Mouse (Mus musculus) heart, postnatal 10 days (tissue): ENCODE data around the gene Atf1. TPM values are rescaled to one million over a fixed set of nuclear protein-coding genes. Genes with fewer than 3 reads are reported as not detected.

ENCODE experiments used
- DNase-seq, 2 experiments: peaks; one replicate each; pipeline ENCODE4 v3.0.0; 2021
- intact Hi-C: fragments of 180-260 bp; cut with DNase I; formaldehyde crosslinking; loops from one replicate; pipeline ENCODE4 v1.15.1; 2025
- total RNA-seq, 2 experiments: library from RNA; stranded (reverse); gene quantifications; 2 replicates each; pipeline ENCODE4 v1.2.3; 2021

Atf1 gene
- 10 to 100 TPM; 45.8 to 52.5 TPM for total RNA-seq

- peak; percentile 93 to 94 for DNase-seq
- intact Hi-C loops: loop anchor here (2.0 kb wide), 2 partner anchors 25 to 189 kb away; partner anchors contain the start of gene Dip2b
These were observed at the start of gene Atf1 for GRCm38 (mm10) chr15:100227663-100228534. TSS of gene Atf1 (plus strand) at chr15:100227819.

GRCm38 (mm10) chr15:100178487-100178886 is 49.1 kb upstream of the Atf1 start:
- intact Hi-C loops: no loop called here
- DNase-seq: no peak

DNA sequence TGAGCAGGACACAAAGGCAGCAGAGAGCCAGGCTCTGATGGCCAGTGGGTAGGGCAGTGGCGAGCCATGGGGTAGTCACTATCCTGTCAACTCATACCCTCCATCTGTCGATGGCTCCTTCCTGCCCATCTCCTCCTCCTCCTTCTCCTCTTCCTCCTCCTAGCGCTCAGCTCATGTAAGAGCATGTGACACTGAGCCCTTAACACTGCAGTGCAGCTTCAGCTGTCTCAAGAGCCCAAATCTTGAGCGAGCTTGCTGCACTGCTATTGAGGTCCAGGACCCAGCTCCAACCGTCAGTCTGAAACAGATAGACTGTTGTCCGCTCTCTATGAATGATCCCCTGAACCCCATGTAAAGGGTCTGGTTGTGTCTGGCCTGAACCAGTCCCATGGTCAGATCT is 47.9 kb upstream of the Atf1 start:
- DNase-seq: no peak
- intact Hi-C loops: no loop called here

GRCm38 (mm10) chr15:100180221-100180620 is 47.4 kb upstream of the Atf1 start:
- intact Hi-C loops: no loop called here
- no peak for DNase-seq

DNA sequence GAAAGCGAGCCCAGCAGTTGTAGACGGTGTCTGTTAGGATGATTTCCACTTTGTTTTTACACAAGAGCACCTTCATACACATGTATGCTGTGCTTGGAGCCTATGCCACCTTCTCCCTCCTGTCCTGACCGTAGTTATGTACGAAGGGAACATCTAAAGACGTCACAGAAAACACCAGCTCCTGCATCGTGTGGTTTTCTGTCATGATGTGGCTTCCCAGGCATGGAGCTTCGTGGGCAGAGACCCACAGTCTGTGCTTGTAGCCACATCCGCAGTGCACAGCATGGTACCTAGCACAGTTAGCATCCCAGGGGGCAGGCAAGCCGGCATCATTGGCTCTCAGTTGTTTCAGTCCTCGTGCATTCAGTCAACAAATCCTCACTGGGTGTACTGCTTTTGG is 45.8 kb upstream of the Atf1 start:
- intact Hi-C loops: no loop called here
- no peak for DNase-seq

DNA sequence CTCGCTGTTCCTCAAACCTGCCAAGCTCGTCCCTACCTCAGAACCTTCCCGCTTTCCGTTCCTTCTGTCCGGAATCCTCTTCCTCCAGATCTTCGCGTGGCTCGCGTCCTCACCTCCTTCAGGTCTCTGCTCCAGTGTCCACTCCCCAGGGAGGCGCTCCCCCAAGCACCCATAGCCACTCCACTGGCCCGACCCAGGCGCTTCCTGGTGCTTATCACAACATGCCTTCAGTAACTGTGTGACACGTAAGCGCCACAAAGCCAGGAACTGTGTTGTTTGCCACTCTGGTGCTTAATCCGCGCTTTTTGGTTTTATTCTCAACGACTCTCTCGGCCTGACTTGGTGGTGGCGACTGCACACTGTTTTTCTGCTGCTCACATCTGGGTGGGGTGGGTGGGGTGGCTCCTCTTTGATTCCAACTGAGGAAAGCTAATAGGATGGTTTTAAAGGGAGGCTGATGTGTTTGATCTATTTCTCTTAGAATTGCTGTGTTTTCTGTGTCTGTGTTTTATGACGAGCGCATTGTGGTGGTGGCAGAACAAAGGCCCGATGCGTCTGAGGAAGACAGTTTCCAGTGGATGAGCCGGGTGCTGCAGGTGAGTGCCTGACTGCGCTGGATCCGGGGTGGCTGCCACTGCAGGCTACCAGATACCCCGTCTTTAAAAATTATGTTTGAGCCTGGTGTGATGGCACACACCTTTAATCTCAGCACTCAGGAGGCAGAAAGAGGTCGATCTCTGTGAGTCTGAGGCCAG is 44.9 kb upstream of the Atf1 start:
- no peak for DNase-seq
- intact Hi-C loops: no loop called here

- intact Hi-C loops: no loop called here
- DNase-seq: no peak
These were observed 44.1 kb upstream of the Atf1 start for GRCm38 (mm10) chr15:100183510-100183909.

DNA sequence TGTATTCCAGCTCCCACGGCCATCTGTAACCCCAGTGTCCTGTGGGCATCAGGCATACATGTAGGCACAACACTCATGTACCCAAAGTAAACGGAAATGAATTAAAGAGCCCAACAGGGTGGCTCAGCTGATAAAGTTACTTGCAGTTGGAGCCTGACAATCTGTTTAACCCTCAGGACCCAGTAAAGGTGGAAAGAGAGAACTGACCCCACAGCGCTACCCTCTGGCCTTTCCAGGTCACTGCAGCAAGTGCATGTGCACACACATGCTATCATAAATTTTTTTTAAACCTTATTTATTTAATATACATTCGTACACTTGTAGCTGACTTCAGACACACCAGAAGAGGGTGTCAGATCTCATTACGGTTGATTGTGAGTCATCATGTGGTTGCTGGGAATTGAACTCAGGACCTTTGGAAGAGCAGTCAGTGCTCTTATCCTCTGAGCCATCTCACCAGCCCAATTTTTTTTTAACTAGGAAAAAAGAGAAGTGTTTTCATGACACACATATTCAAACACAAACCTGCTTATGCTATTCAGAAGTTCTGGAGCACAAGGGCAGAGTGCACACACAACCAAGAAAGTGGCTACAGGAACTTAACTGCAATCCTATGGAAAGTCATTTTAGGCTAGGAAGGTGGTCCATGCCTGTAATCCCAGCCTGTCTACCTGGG is 42.7 kb upstream of the Atf1 start:
- intact Hi-C loops: loop anchor here (5.0 kb wide), 1 partner anchor 163 kb away; no protein-coding TSS in a partner anchor
- DNase-seq: no peak

DNA sequence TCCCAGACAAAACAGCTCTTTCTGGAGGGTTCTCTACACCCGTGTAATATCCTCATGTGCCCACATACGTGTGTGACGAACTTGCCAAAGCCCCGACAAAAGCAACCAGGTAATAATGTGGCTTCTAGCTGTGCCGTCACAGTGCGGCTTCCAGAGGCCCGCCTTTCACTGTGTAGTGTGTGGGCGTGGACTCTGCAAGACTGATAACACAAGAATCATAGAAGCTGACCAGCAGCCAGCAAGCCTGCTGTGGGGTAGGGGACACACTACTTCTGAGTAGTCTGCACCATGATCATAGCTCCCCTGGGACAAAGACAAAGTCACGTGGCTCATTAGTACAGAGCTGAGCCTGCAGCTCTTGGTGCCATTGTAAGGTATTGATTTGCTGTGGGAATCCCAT is 41.4 kb upstream of the Atf1 start:
- no peak for DNase-seq
- intact Hi-C loops: loop anchor here (5.0 kb wide), 1 partner anchor 164 kb away; no protein-coding TSS in a partner anchor

DNA sequence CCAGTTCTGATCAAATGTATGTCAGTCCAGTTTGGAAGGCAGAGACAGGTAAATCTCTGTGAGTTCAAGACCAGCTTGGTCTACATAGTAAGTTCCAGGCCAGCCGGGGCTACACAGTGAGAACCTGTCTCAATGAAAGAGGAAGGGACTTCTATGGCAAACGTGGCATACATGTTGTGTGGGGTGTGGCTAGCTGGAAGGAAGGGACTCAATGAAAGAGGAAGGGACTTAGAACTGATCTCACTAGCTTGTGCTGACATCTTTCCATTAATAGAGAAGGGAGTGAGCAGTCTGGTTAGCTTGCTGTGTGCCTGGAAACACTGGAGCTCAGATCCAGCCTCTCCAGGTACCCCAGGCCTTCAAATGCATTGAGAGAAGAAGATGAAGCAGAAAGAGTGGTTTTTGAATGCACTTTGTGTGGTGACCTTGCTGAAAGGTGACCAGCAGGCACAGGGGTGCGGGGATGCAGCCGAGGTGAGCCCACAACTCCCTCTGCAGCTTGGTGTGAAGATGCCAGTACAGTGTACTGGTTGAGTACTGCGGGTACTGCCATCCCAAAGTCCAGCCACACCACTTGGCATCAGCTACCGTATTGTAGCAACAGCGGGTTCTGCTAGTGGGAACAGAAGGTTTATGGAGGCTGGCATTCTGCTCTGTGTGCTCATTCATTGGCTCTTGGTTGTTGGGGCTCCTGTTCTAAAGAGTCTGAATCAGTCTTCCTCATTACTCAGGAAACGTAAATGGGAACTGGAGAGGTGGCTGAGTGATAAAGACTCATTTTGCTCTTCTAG is 40.5 kb upstream of the Atf1 start:
- DNase-seq: no peak
- intact Hi-C loops: loop anchor here (5.0 kb wide), 1 partner anchor 165 kb away; no protein-coding TSS in a partner anchor

GRCm38 (mm10) chr15:100188542-100188941 is 39.1 kb upstream of the Atf1 start:
- intact Hi-C loops: loop anchor here (5.0 kb wide), 1 partner anchor 166 kb away; no protein-coding TSS in a partner anchor
- DNase-seq: no peak

DNA sequence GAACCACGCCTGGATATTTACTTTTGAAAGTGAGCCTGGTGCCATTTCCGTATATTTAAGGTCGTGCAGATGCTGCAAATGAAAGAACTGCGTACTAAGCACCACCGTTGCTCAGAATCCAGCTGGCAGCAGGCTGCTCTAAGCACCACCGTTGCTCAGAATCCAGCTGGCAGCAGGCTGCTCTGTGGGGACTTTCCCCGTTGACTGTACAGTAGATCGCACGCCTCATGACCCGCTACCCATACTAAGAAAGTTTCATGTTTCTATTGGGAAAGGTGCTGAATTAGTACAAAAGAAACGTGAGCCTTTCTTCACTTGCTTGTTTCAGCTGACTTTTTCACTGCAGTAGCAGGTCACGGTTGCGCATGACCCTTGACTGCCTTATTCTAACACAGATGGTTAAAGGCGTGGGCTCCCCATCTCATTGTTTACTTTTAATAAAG is 38.6 kb upstream of the Atf1 start:
- intact Hi-C loops: loop anchor here (5.0 kb wide), 1 partner anchor 167 kb away; no protein-coding TSS in a partner anchor
- DNase-seq: no peak

GRCm38 (mm10) chr15:100190083-100190482 is 37.5 kb upstream of the Atf1 start:
- intact Hi-C loops: no loop called here
- DNase-seq: no peak

- peak; percentile 71 to 78 for DNase-seq
- intact Hi-C loops: no loop called here
These were observed 28.5 kb upstream of the Atf1 start for GRCm38 (mm10) chr15:100198983-100199745.

DNA sequence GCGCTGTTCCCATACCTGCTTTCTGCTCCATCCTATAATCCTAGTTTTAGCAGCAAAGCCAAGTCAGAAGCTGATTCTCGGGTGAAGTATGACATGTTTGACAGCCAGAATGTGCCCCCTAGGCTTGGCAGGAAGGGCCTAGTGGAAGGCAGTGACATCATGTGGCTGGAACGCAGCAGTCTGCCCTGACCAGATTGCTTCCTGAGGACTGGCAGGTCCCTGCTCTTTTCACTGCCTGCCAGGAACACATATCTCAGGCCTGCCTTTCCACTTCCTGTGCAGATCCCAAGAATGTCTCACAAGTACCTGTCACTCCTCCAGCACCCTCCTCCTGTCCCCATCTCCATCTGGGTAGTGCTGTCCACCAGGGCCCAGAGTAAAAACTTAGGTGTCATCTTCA is 27.8 kb upstream of the Atf1 start:
- peak; percentile 81 to 84 for DNase-seq
- intact Hi-C loops: no loop called here

GRCm38 (mm10) chr15:100201806-100202205 is 25.8 kb upstream of the Atf1 start:
- intact Hi-C loops: loop anchor here (2.0 kb wide), 1 partner anchor 25 kb away; the partner anchor contains the start of gene Atf1
- DNase-seq: no peak

GRCm38 (mm10) chr15:100202431-100203015 is 25.1 kb upstream of the Atf1 start:
- intact Hi-C loops: loop anchor here (2.0 kb wide), 1 partner anchor 24 kb away; the partner anchor contains the start of gene Atf1
- no peak for DNase-seq

GRCm38 (mm10) chr15:100204574-100204973 is 23.0 kb upstream of the Atf1 start:
- DNase-seq: no peak
- intact Hi-C loops: no loop called here

- no peak for DNase-seq
- intact Hi-C loops: no loop called here
These were observed 17.6 kb upstream of the Atf1 start for GRCm38 (mm10) chr15:100210013-100210412.
